Mouse (Mus musculus) kidney, adult 2 months (tissue): ENCODE results near the gene Gsdma.

ENCODE experiments used
- CTCF ChIP-seq: fragments of 200-500 bp; conservative IDR thresholded peaks from 2 replicates; pipeline ENCODE4 v1.5.1; 2011; ENCODE audit warnings: low read depth, mild to moderate bottlenecking, control low read depth, low read length, moderate library complexity, mixed read lengths; ENCODE audit not compliant: insufficient read depth, insufficient read length
- POLR2A ChIP-seq: fragments of 200-500 bp; IDR thresholded peaks from one replicate; pipeline ENCODE4 v1.6.1; 2011; ENCODE audit warnings: low read depth, low read length, control low read depth

- TF ChIP-seq CTCF = no peak
- TF ChIP-seq POLR2A = no peak
Observed at GRCm38 (mm10) chr11:98715946-98716345, 51.8 kb downstream of the Gsdma start.
